Mouse (Mus musculus) liver (tissue): Measurements from ENCODE around the gene Ralgapa2.

Experiments
- DNase-seq: peaks from one replicate; pipeline ENCODE4 v3.0.0-alpha.2; 2020; ENCODE audit warnings: mixed read lengths

The Ralgapa2 gene

GRCm38 (mm10) chr2:146256321-146256875, 255.7 kb downstream of the Ralgapa2 start:
- DNase-seq: no peak

- no peak for DNase-seq
Measured at GRCm38 (mm10) chr2:146255636-146256035, 256.5 kb downstream of the Ralgapa2 start.

- DNase-seq: no peak
Measured at GRCm38 (mm10) chr2:146254387-146254786, 257.8 kb downstream of the Ralgapa2 start.

- DNase-seq: no peak
Measured at GRCm38 (mm10) chr2:146250236-146250904, 261.8 kb downstream of the Ralgapa2 start.

GRCm38 (mm10) chr2:146249033-146249432, 263.1 kb downstream of the Ralgapa2 start:
- DNase-seq: no peak

GRCm38 (mm10) chr2:146247576-146247975, 264.6 kb downstream of the Ralgapa2 start:
- no peak for DNase-seq

GRCm38 (mm10) chr2:146246409-146247075, 265.6 kb downstream of the Ralgapa2 start:
- DNase-seq: no peak

GRCm38 (mm10) chr2:146245401-146245800, 266.7 kb downstream of the Ralgapa2 start:
- DNase-seq: no peak

- DNase-seq: no peak
Measured at GRCm38 (mm10) chr2:146244049-146244448, 268.1 kb downstream of the Ralgapa2 start.

- no peak for DNase-seq
Measured at GRCm38 (mm10) chr2:146239196-146239747, 272.9 kb downstream of the Ralgapa2 start.

- no peak for DNase-seq
Measured at GRCm38 (mm10) chr2:146231485-146231884, 280.7 kb downstream of the Ralgapa2 start.

GRCm38 (mm10) chr2:146228435-146228834, 283.7 kb downstream of the Ralgapa2 start:
- no peak for DNase-seq

- no peak for DNase-seq
Measured at GRCm38 (mm10) chr2:146227646-146228045, 284.5 kb downstream of the Ralgapa2 start.

GRCm38 (mm10) chr2:146226484-146226883, 285.7 kb downstream of the Ralgapa2 start:
- peak; percentile 43 for DNase-seq

GRCm38 (mm10) chr2:146225818-146226217, 286.3 kb downstream of the Ralgapa2 start:
- DNase-seq: no peak

- no peak for DNase-seq
Measured at GRCm38 (mm10) chr2:146224141-146224540, 288.0 kb downstream of the Ralgapa2 start.

- DNase-seq: no peak
Measured at GRCm38 (mm10) chr2:146223176-146223905, 288.8 kb downstream of the Ralgapa2 start.

- DNase-seq: no peak
Measured at GRCm38 (mm10) chr2:146222279-146223175, 289.6 kb downstream of the Ralgapa2 start.

- no peak for DNase-seq
Measured at GRCm38 (mm10) chr2:146221929-146222278, 290.2 kb downstream of the Ralgapa2 start.

- peak; percentile 31 for DNase-seq
Measured at GRCm38 (mm10) chr2:146221076-146221928, 290.8 kb downstream of the Ralgapa2 start, which contains the start of gene Insm1. Gene Insm1 (plus strand): TSS chr2:146221921.

GRCm38 (mm10) chr2:146220591-146221075, 291.5 kb downstream of the Ralgapa2 start:
- DNase-seq: no peak
